Mouse (Mus musculus): Measurements from ENCODE around the gene Gm15130.

Gm15130 gene

DNA sequence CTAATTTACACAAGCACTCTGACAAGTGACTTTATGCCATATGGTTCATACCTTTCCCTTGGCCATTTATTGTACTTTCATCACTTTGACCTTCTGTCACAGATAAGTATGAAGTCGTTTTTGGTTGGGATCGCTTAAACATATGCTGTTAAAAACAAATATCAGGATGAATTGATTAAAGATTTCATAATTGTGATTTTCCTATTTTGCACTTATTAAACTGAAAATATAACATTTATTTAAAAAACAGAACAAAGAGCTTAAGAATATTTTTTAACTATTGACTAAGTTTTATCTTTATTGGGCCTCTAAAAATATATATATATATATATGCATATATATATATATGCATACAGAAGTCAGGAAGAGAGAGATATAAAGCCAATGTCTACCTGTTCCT lies at the start of gene Gm15130:
Gene Gm15130, minus strand, starts transcription at position 101 of the 400 bp plus-strand sequence.
- no peak for DNase-seq (ENCODE audit: low spot score)

DNA sequence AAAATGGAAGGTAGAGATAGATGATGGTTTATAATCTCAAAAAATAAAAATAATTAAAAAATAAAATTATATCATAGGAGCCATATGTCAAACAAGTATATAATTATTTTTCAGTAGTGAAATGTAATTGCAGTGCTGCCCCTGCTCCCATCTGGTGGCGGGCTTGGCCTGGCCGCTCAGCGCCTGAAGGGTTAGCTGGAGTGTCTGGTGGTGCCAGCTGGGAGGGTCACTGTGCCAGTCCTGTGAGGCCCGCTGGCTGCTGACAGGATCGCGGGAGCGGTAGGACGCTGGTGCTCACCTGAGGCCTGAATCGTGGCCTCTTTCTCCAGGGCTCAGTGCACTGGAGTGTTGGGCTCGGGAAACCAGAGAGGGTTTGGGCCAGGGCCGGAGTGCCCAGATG lies 29.3 kb upstream of the Gm15130 start:
- no peak for DNase-seq (ENCODE audit: low spot score)

DNA sequence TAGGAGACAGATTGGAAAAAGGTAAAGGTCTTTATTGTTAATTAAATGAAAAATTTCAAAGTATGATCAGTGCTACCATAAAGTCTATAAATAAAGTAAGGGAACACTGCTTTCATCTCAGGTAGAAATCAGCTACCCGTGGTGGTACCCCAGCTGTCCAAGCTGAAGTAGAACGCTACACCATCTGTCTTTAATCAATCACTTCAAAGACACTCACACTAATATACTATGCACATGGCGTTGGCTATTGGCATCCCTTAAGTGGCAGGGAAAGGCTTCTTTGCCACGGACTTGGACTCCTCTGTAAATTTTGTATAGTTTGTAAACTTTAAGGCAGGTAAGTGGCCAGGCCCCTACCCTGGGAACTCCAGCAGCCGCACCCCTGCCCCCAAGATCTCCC lies 17.0 kb downstream of the Gm15130 start:
- no peak for DNase-seq (ENCODE audit: low spot score)

DNA sequence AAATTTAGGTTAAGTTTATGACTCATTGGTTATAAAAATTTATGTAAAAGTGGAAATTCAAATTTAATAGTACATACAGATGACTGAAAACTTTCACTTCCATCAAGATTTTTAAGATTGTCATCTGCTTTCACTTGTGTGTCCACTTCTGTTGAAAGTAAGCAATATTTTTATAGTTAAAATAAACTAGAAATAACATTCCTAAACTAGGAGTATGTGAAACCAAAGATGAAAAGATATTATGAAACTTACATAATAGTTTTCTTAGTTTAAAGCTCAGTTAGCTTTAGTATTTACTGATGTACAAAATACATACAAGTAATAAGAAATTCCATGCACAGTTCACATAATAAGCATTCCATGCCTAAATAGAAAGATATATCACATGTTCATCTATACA lies 46.9 kb downstream of the Gm15130 start, which contains the start of gene Gm13941:
Gene Gm13941, minus strand, starts transcription at position 101 of the 400 bp plus-strand sequence.
- no peak for DNase-seq (ENCODE audit: low spot score)
